Mouse (Mus musculus) gastrocnemius, postnatal 10 days (tissue): ENCODE measurements around the gene Gm13279. TPM values are rescaled to one million over a fixed set of nuclear protein-coding genes. Genes with fewer than 3 reads are reported as not detected.
"Not testable (repeated sequence)": the region's sequence is repeated elsewhere in the genome, so short reads cannot be mapped to it uniquely, and the experiment has no call there.

Experiments
- DNase-seq: peaks from one replicate; pipeline ENCODE4 v3.0.0; 2021; ENCODE audit warnings: mixed read lengths
- total RNA-seq, 2 experiments: library from RNA; stranded (reverse); gene quantifications; 2 replicates each; pipeline ENCODE4 v1.2.3; 2021

Gene Gm13279
- total RNA-seq, 2 experiments from 2014 or later, result not detected

- peak; percentile 52 for DNase-seq
These were observed 3.1 kb upstream of the Gm13279 start, which contains the start of gene Gm13275 for GRCm38 (mm10) chr4:88793936-88794675. Gene Gm13275, plus strand, starts transcription at chr4:88794487.

GRCm38 (mm10) chr4:88799365-88799764, 2.2 kb downstream of the Gm13279 start, which contains the start of gene Gm13285:
Gene Gm13285, plus strand, starts transcription at chr4:88799665.
- not testable (repeated sequence) for DNase-seq

- DNase-seq, result not testable (repeated sequence)
These were observed 5.8 kb downstream of the Gm13279 start, which contains the start of gene Gm13287 for GRCm38 (mm10) chr4:88802954-88803353. Gene Gm13287, plus strand, starts transcription at chr4:88803254.

GRCm38 (mm10) chr4:88805231-88805630, 8.0 kb downstream of the Gm13279 start, which contains the start of gene Gm13288:
Gene Gm13288, plus strand, starts transcription at chr4:88805531.
- DNase-seq, result not testable (repeated sequence)

- peak; percentile 30 for DNase-seq
These were observed 8.6 kb downstream of the Gm13279 start for GRCm38 (mm10) chr4:88805761-88806160.

- no peak for DNase-seq
These were observed 18.7 kb downstream of the Gm13279 start, which contains the start of gene Ifna7 for GRCm38 (mm10) chr4:88815928-88816327. Gene Ifna7, plus strand, starts transcription at chr4:88816228.

GRCm38 (mm10) chr4:88819659-88820058, 22.5 kb downstream of the Gm13279 start, which contains the start of gene Ifna11:
Gene Ifna11, plus strand, starts transcription at chr4:88819959.
- DNase-seq, result no peak

GRCm38 (mm10) chr4:88822995-88823394, 25.8 kb downstream of the Gm13279 start:
- no peak for DNase-seq

- DNase-seq, result not testable (repeated sequence)
These were observed 29.9 kb downstream of the Gm13279 start, which contains the start of gene Ifna6 for GRCm38 (mm10) chr4:88827116-88827515. Gene Ifna6, plus strand, starts transcription at chr4:88827416.

- DNase-seq, result peak; percentile 13
These were observed 33.3 kb downstream of the Gm13279 start for GRCm38 (mm10) chr4:88830523-88830922.

- not testable (repeated sequence) for DNase-seq
These were observed 38.0 kb downstream of the Gm13279 start, which contains the start of gene Ifna5 for GRCm38 (mm10) chr4:88835225-88835624. Gene Ifna5, plus strand, starts transcription at chr4:88835525.

- no peak for DNase-seq
These were observed 41.6 kb downstream of the Gm13279 start for GRCm38 (mm10) chr4:88838828-88839227.

GRCm38 (mm10) chr4:88840058-88840457, 42.9 kb downstream of the Gm13279 start:
- no peak for DNase-seq

- DNase-seq, result no peak
These were observed 44.3 kb downstream of the Gm13279 start, which contains the start of gene Ifna4 for GRCm38 (mm10) chr4:88841438-88841911. Gene Ifna4, plus strand, starts transcription at chr4:88841861.

- DNase-seq, result no peak
These were observed 48.1 kb downstream of the Gm13279 start for GRCm38 (mm10) chr4:88845334-88845733.

Other genes with a start within 250 kb of the Gm13279 start
- not detected for gene Ifna15, start 239.2 kb upstream of the Gm13279 start, total RNA-seq
- not detected for gene Ifna14, start 225.6 kb upstream of the Gm13279 start, total RNA-seq
- not detected for gene Ifna9, start 205.0 kb upstream of the Gm13279 start, total RNA-seq
- gene Ifna12, start 194.0 kb upstream of the Gm13279 start, total RNA-seq, result not detected
- not detected for gene C87499, start 163.0 kb upstream of the Gm13279 start, total RNA-seq
- not detected for gene Ifna13, start 152.9 kb upstream of the Gm13279 start, total RNA-seq
- not detected for gene Ifna16, start 120.5 kb upstream of the Gm13279 start, total RNA-seq
- not detected for gene Ifna2, start 113.5 kb upstream of the Gm13279 start, total RNA-seq
- not detected for gene Ifnab, start 106.0 kb upstream of the Gm13279 start, total RNA-seq
- under 1 TPM; 0.31 to 0.34 TPM for gene Gm26566, start 75.6 kb upstream of the Gm13279 start, total RNA-seq
- 10 to 100 TPM; 57.1 to 66.3 TPM for gene Klhl9, start 74.9 kb upstream of the Gm13279 start, total RNA-seq
- gene Gm13271, start 42.5 kb upstream of the Gm13279 start, total RNA-seq, result not detected
- not detected for gene Gm13283, start 37.3 kb upstream of the Gm13279 start, total RNA-seq
- gene Gm13290, start 23.6 kb upstream of the Gm13279 start, total RNA-seq, result not detected
- gene Gm13289, start 20.5 kb upstream of the Gm13279 start, total RNA-seq, result not detected
- gene Gm13272, start 17.5 kb upstream of the Gm13279 start, total RNA-seq, result not detected
- gene Ifnz, start 15.3 kb upstream of the Gm13279 start, total RNA-seq, result not detected
- not detected for gene Gm13276, start 11.7 kb upstream of the Gm13279 start, total RNA-seq
- not detected for gene Gm13277, start 8.8 kb upstream of the Gm13279 start, total RNA-seq
- gene Gm13278, start 5.8 kb upstream of the Gm13279 start, total RNA-seq, result not detected
- gene Gm13275, start 2.9 kb upstream of the Gm13279 start, total RNA-seq, result not detected
- gene Gm13285, start 2.3 kb downstream of the Gm13279 start, total RNA-seq, result under 1 TPM in 1 of 2 experiments, not detected in 1; 0.21 TPM
- gene Gm13287, start 5.9 kb downstream of the Gm13279 start, total RNA-seq, result not detected
- gene Gm13288, start 8.1 kb downstream of the Gm13279 start, total RNA-seq, result not detected
- not detected for gene Ifna7, start 18.8 kb downstream of the Gm13279 start, total RNA-seq
- gene Ifna11, start 22.6 kb downstream of the Gm13279 start, total RNA-seq, result not detected
- gene Ifna6, start 30.0 kb downstream of the Gm13279 start, total RNA-seq, result not detected
- gene Ifna5, start 38.1 kb downstream of the Gm13279 start, total RNA-seq, result not detected
- gene Ifna4, start 44.5 kb downstream of the Gm13279 start, total RNA-seq, result not detected
- gene Ifna1, start 52.7 kb downstream of the Gm13279 start, total RNA-seq, result not detected
- not detected for gene Ifne, start 82.8 kb downstream of the Gm13279 start, total RNA-seq